Mouse (Mus musculus): Measurements from ENCODE around the gene Larp6. TPM values are rescaled to one million over a fixed set of nuclear protein-coding genes. Genes with fewer than 3 reads are reported as not detected.
A peak's percentile ranks its signal among the peaks of the same experiment; 100 is the strongest.

The Larp6 gene
- polyA plus RNA-seq, 1 experiment from 2014 or later = 5.9 TPM

DNA sequence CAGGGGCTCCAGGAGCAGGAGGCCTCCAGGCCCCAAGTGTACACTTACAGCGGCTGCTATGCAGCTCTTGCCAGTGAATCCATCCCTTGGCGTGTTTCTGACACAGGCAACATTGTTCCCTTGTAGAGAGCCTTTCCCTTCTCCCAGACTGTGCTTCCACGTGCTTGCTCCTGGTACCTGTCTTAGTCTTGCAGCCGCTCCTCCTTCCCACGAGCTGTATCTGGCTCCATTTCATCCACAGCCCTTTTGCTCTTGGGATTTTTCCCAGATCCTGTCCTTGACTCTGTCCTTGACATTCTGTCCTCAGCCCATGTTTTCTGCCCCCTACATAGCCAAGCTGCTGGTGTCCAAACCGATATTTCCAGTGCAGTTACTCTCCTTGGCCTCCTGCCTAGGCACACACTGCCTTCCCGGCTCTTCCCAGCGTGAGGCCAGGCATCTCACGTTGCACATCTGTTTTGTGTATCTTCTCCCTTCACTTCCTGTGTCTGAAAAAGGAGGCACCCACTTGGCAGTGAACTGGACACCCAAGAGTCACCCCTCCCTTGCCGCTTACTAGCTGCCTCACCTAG, 46.7 kb downstream of the Larp6 start:
- H3K9me3 ChIP-seq (replicated peaks; ENCODE audit: control insufficient read depth, low read length) = no peaks in the 10 kb centered on the region
- no peaks in the 10 kb centered on the region for H3K27me3 ChIP-seq (replicated peaks; ENCODE audit: control insufficient read depth, insufficient read depth, low read length)
- DNase-seq (ENCODE audit: low spot score) (no peak), ATAC-seq (no peak)
- 83% methylated on average over 10 of the region's 10 CpGs for WGBS
- H3K27ac ChIP-seq (ENCODE audit: low read depth, low read length) = no peak overlapping the region
- H3K36me3 ChIP-seq (ENCODE audit: control insufficient read depth, insufficient read depth, low read length) = no peaks in the 10 kb centered on the region
- no peak overlapping the region for H3K4me2 ChIP-seq (ENCODE audit: low read length)
- H3K9ac ChIP-seq (ENCODE audit: low read length) = no peak overlapping the region
- no peaks in the 10 kb centered on the region for H3K4me1 ChIP-seq (ENCODE audit: control insufficient read depth, insufficient read depth, low read length)
- no peak overlapping the region for H3K4me3 ChIP-seq (ENCODE audit: low read depth, low read length)

DNA sequence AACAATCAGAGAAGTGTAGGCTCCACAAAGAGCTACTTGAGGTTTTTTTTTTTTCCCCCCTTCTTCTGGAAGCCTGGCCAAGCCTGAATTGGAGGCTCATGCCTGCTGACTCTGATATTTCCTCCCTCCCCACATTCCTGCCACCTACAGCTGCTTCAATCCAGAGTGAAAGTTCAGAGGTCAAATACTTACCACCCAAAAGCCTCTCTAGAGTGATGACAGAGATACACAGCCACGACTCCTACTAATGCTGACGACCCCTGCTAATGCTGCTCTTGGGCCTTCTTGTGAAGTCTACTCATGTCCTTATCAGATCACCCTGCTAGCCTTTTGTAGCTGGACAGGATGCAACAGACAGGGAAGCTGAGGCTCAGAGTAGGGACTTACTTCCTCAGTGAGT, 52.4 kb downstream of the Larp6 start:
- Histone ChIP-seq H3K27ac (ENCODE audit: low read depth, low read length) (no peak overlapping the region), H3K27me3 (replicated peaks; ENCODE audit: control insufficient read depth, insufficient read depth, low read length) (no peaks in the 10 kb centered on the region), H3K9ac (ENCODE audit: low read length) (no peak overlapping the region), H3K4me3 (ENCODE audit: low read depth, low read length) (no peak overlapping the region), H3K4me2 (ENCODE audit: low read length) (no peak overlapping the region), H3K9me3 (replicated peaks; ENCODE audit: control insufficient read depth, low read length) (no peaks in the 10 kb centered on the region), H3K36me3 (ENCODE audit: control insufficient read depth, insufficient read depth, low read length) (no peaks in the 10 kb centered on the region), H3K4me1 (ENCODE audit: control insufficient read depth, insufficient read depth, low read length) (no peaks in the 10 kb centered on the region)
- no peak for ATAC-seq
- 69% methylated on average over 2 of the region's 2 CpGs for WGBS
- no peak for DNase-seq (ENCODE audit: low spot score)

- no peaks in the 10 kb centered on the region for H3K27me3 ChIP-seq (replicated peaks; ENCODE audit: control insufficient read depth, insufficient read depth, low read length)
Observed at GRCm38 (mm10) chr9:60768393-60768792, 55.6 kb downstream of the Larp6 start.

DNA sequence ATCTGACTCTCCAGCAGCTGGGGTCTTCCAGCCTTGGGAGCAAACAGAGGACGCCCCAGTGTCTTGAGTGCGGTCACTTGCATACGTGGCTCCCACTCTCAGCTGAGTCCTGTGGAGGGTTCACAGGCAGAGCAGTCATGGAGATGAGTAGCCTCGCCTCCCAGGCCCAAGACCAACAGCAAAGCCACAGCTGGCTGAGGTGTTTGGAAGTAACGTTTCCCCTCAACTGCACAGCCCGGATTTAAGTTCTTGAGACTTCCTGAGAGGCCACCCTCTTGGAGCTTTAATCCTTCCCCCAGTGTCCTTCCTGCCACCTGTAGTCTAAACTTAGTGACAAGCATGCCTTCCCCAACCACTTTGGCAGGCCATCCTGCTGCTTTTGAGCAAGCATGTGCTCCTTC, 56.9 kb downstream of the Larp6 start:
- H3K4me2 ChIP-seq (ENCODE audit: low read length) = no peak overlapping the region
- WGBS = 82% methylated on average over 6 of the region's 6 CpGs
- no peaks in the 10 kb centered on the region for H3K36me3 ChIP-seq (ENCODE audit: control insufficient read depth, insufficient read depth, low read length)
- no peak for DNase-seq (ENCODE audit: low spot score)
- H3K9me3 ChIP-seq (replicated peaks; ENCODE audit: control insufficient read depth, low read length) = no peaks in the 10 kb centered on the region
- no peak for ATAC-seq
- no peaks in the 10 kb centered on the region for H3K4me1 ChIP-seq (ENCODE audit: control insufficient read depth, insufficient read depth, low read length)
- no peak overlapping the region for H3K4me3 ChIP-seq (ENCODE audit: low read depth, low read length)
- no peaks in the 10 kb centered on the region for H3K27me3 ChIP-seq (replicated peaks; ENCODE audit: control insufficient read depth, insufficient read depth, low read length)
- H3K27ac ChIP-seq (ENCODE audit: low read depth, low read length) = no peak overlapping the region
- no peak overlapping the region for H3K9ac ChIP-seq (ENCODE audit: low read length)

More at GRCm38 (mm10) chr9:60768393-60768792, 55.6 kb downstream of the Larp6 start:
- WGBS = 83% methylated on average over 9 of the region's 9 CpGs
- Histone ChIP-seq H3K9me3 (replicated peaks; ENCODE audit: control insufficient read depth, low read length) (no peaks in the 10 kb centered on the region), H3K36me3 (ENCODE audit: control insufficient read depth, insufficient read depth, low read length) (no peaks in the 10 kb centered on the region), H3K4me3 (ENCODE audit: low read depth, low read length) (no peak overlapping the region), H3K4me2 (ENCODE audit: low read length) (no peak overlapping the region), H3K9ac (ENCODE audit: low read length) (no peak overlapping the region), H3K27ac (ENCODE audit: low read depth, low read length) (no peak overlapping the region), H3K4me1 (ENCODE audit: control insufficient read depth, insufficient read depth, low read length) (no peaks in the 10 kb centered on the region)
- ATAC-seq (no peak), DNase-seq (ENCODE audit: low spot score) (no peak)

DNA sequence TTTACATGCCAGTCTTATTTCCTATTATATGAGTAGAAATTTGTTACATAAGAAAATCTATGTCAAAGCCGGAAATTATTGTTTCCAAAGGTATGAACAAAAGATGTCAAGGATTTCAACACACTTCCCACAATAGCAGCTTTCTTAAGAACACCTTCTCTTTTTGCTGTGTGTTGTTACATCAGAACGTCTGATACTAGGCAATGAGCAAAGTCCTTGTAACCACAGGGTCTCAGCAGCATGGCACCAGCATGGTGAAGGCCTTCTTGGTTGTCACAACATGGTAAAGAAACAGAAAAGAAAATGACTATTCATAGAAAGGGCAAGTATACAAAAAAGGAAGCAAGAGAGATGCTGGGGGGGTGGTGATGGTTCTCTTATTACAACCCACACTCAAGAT, 60.9 kb downstream of the Larp6 start:
- Histone ChIP-seq H3K27ac (ENCODE audit: low read depth, low read length) (no peak overlapping the region), H3K9ac (ENCODE audit: low read length) (no peak overlapping the region), H3K4me2 (ENCODE audit: low read length) (no peak overlapping the region), H3K4me3 (ENCODE audit: low read depth, low read length) (no peak overlapping the region), H3K36me3 (ENCODE audit: control insufficient read depth, insufficient read depth, low read length) (no peaks in the 10 kb centered on the region), H3K27me3 (replicated peaks; ENCODE audit: control insufficient read depth, insufficient read depth, low read length) (no peaks in the 10 kb centered on the region), H3K9me3 (replicated peaks; ENCODE audit: control insufficient read depth, low read length) (no peaks in the 10 kb centered on the region), H3K4me1 (ENCODE audit: control insufficient read depth, insufficient read depth, low read length) (no peaks in the 10 kb centered on the region)
- ATAC-seq (no peak), DNase-seq (ENCODE audit: low spot score) (no peak)
- WGBS = 80% methylated on average over 2 of the region's 2 CpGs

DNA sequence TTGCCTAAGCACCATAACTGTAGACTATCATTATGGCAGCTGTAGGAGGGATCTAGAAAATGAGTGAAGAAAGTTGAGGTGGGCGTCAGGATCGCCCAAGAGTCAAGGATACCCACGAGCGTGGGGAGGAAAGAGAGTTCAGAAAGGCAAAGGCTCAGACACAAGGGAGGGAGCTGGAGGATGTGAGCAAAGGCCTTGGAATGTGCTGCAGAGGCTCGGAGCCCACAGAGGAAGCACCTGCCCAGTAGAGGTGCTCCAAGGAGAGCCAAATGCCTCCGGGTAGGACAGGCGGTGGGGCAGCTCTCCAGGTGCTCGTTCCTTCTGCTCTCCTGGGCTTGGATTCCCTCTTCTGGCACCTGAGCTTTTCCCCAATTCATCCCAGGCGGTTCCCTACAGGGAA, 64.1 kb downstream of the Larp6 start:
- Histone ChIP-seq H3K36me3 (ENCODE audit: control insufficient read depth, insufficient read depth, low read length) (no peaks in the 10 kb centered on the region), H3K4me2 (ENCODE audit: low read length) (no peak overlapping the region), H3K27me3 (replicated peaks; ENCODE audit: control insufficient read depth, insufficient read depth, low read length) (no peaks in the 10 kb centered on the region), H3K4me3 (ENCODE audit: low read depth, low read length) (no peak overlapping the region), H3K9ac (ENCODE audit: low read length) (no peak overlapping the region), H3K27ac (ENCODE audit: low read depth, low read length) (no peak overlapping the region), H3K9me3 (replicated peaks; ENCODE audit: control insufficient read depth, low read length) (no peaks in the 10 kb centered on the region), H3K4me1 (ENCODE audit: control insufficient read depth, insufficient read depth, low read length) (no peaks in the 10 kb centered on the region)
- 87% methylated on average over 9 of the region's 9 CpGs for WGBS
- DNase-seq (ENCODE audit: low spot score) (no peak), ATAC-seq (no peak)

GRCm38 (mm10) chr9:60782057-60782789, 69.4 kb downstream of the Larp6 start:
- Histone ChIP-seq H3K4me3 (ENCODE audit: low read depth, low read length) (no peak overlapping the region), H3K9ac (ENCODE audit: low read length) (no peak overlapping the region), H3K9me3 (replicated peaks; ENCODE audit: control insufficient read depth, low read length) (no peaks in the 10 kb centered on the region), H3K4me1 (ENCODE audit: control insufficient read depth, insufficient read depth, low read length) (no peaks in the 10 kb centered on the region), H3K36me3 (ENCODE audit: control insufficient read depth, insufficient read depth, low read length) (no peaks in the 10 kb centered on the region), H3K27ac (ENCODE audit: low read depth, low read length) (no peak overlapping the region), H3K27me3 (replicated peaks; ENCODE audit: control insufficient read depth, insufficient read depth, low read length) (no peaks in the 10 kb centered on the region), H3K4me2 (ENCODE audit: low read length) (no peak overlapping the region)
- DNase-seq (ENCODE audit: low spot score) = peak; percentile 49
- WGBS = 51% methylated on average over 9 of the region's 9 CpGs
- ATAC-seq = peak; percentile 60

DNA sequence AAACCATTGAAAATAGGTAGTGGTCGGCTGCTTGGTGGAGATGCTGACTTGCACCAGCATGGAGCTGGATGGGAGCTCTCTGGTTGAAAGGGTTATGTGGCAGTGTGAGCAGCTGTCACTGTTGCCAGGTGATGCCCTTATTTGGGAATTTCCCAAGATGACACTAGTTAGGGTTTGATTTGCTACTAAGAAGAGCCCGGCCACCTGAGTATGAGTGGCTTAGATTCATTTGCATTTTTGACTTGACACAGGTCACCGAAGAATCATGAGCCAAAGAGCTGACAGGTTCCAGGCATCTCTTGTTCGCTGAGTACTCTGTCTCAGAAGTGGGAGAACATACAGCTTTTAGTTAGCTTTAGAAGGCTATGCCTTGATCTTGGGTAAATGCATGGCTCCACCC, 72.3 kb downstream of the Larp6 start:
- Histone ChIP-seq H3K4me3 (ENCODE audit: low read depth, low read length) (no peak overlapping the region), H3K4me2 (ENCODE audit: low read length) (no peak overlapping the region), H3K4me1 (ENCODE audit: control insufficient read depth, insufficient read depth, low read length) (no peaks in the 10 kb centered on the region), H3K27ac (ENCODE audit: low read depth, low read length) (no peak overlapping the region), H3K27me3 (replicated peaks; ENCODE audit: control insufficient read depth, insufficient read depth, low read length) (no peaks in the 10 kb centered on the region), H3K9ac (ENCODE audit: low read length) (no peak overlapping the region), H3K36me3 (ENCODE audit: control insufficient read depth, insufficient read depth, low read length) (no peaks in the 10 kb centered on the region), H3K9me3 (replicated peaks; ENCODE audit: control insufficient read depth, low read length) (no peaks in the 10 kb centered on the region)
- no peak for DNase-seq (ENCODE audit: low spot score)
- ATAC-seq = no peak
- WGBS = 76% methylated on average over 4 of the region's 4 CpGs

- H3K27me3 ChIP-seq (replicated peaks; ENCODE audit: control insufficient read depth, insufficient read depth, low read length) = no peaks in the 10 kb centered on the region
- no peak overlapping the region for H3K4me2 ChIP-seq (ENCODE audit: low read length)
- no peaks in the 10 kb centered on the region for H3K9me3 ChIP-seq (replicated peaks; ENCODE audit: control insufficient read depth, low read length)
- no peak overlapping the region for H3K4me3 ChIP-seq (ENCODE audit: low read depth, low read length)
- H3K4me1 ChIP-seq (ENCODE audit: control insufficient read depth, insufficient read depth, low read length) = no peaks in the 10 kb centered on the region
- no peak overlapping the region for H3K27ac ChIP-seq (ENCODE audit: low read depth, low read length)
- no peak overlapping the region for H3K9ac ChIP-seq (ENCODE audit: low read length)
- no peak for DNase-seq (ENCODE audit: low spot score)
- no peaks in the 10 kb centered on the region for H3K36me3 ChIP-seq (ENCODE audit: control insufficient read depth, insufficient read depth, low read length)
- no peak for ATAC-seq
- 46% methylated on average over 2 of the region's 2 CpGs for WGBS
Observed at GRCm38 (mm10) chr9:60787517-60788110, 74.8 kb downstream of the Larp6 start.

Data from forebrain, embryonic 14.5 days (tissue).